Mouse (Mus musculus) CH12.LX (cell line): Measurements from ENCODE around the gene Glis3.

Experiments
- CTCF ChIP-seq, 2 experiments: IDR thresholded peaks in 1 of 2; conservative IDR thresholded peaks in 1 of 2; 2 replicates each; pipeline ENCODE4 v1.5.1; 2011 to 2012; ENCODE audit warnings: low read depth in 2 of 2, low read length in 2 of 2, improper control_type of control experiment in 1 of 2, inconsistent platforms in 1 of 2, mild to moderate bottlenecking in 1 of 2, moderate library complexity in 1 of 2
- EP300 ChIP-seq: IDR thresholded peaks from 2 replicates; pipeline ENCODE4 v1.6.1; 2011; ENCODE audit warnings: low read length, improper control_type of control experiment
- MAFK ChIP-seq: IDR thresholded peaks from 2 replicates; pipeline ENCODE4 v1.6.1; 2011; ENCODE audit warnings: low read length, improper control_type of control experiment; ENCODE audit not compliant: insufficient replicate concordance
- MXI1 ChIP-seq: IDR thresholded peaks from 2 replicates; pipeline ENCODE4 v1.6.1; 2011; ENCODE audit warnings: mild to moderate bottlenecking, low read depth, low read length, improper control_type of control experiment
- MYC ChIP-seq: IDR thresholded peaks from 2 replicates; pipeline ENCODE4 v1.6.1; 2011; ENCODE audit warnings: low read depth, mild to moderate bottlenecking, improper control_type of control experiment, low read length
- POLR2A ChIP-seq: IDR thresholded peaks from 2 replicates; pipeline ENCODE4 v1.6.1; 2011; ENCODE audit warnings: low read depth, mild to moderate bottlenecking, improper control_type of control experiment, low read length
- RAD21 ChIP-seq: IDR thresholded peaks from 2 replicates; pipeline ENCODE4 v1.6.1; 2011; ENCODE audit warnings: low read depth, mild to moderate bottlenecking, low read length, improper control_type of control experiment, moderate library complexity
- TCF12 ChIP-seq: IDR thresholded peaks from 2 replicates; pipeline ENCODE4 v1.6.1; 2014; ENCODE audit warnings: low read depth, mild to moderate bottlenecking, inconsistent platforms, low read length, improper control_type of control experiment
- USF1 ChIP-seq: IDR thresholded peaks from 2 replicates; pipeline ENCODE4 v1.6.1; 2014; ENCODE audit warnings: low read depth, mild to moderate bottlenecking, inconsistent platforms, low read length, improper control_type of control experiment
- ZMIZ1 ChIP-seq: IDR thresholded peaks from 2 replicates; pipeline ENCODE4 v1.6.1; 2012; ENCODE audit warnings: low read depth, mild to moderate bottlenecking, inconsistent platforms, low read length, improper control_type of control experiment

- TF ChIP-seq TCF12 (no peak), POLR2A (no peak), CTCF (conservative IDR thresholded peaks at IDR 0.05 in 1 of 2, IDR thresholded peaks at IDR 0.05 in 1 of 2; ENCODE audit: low read depth in 2 of 2, low read length in 2 of 2) (no peak), ZMIZ1 (no peak), MAFK (no peak), EP300 (no peak), MXI1 (no peak), RAD21 (no peak), MYC (no peak), USF1 (no peak)
Observed at GRCm38 (mm10) chr19:28648881-28649280, 31.0 kb downstream of the Glis3 start.
